Mouse (Mus musculus) ovary, postnatal 36 days (tissue): ENCODE measurements around the gene Tnf.
A peak's percentile ranks its signal among the peaks of the same experiment; 100 is the strongest.
"Not testable (repeated sequence)": the region's sequence is repeated elsewhere in the genome, so short reads cannot be mapped to it uniquely, and the experiment has no call there.

Experiments used
- DNase-seq: peaks from one replicate; pipeline ENCODE4 v3.0.0; 2022; ENCODE audit warnings: low spot score, mixed read lengths

The Tnf gene

GRCm38 (mm10) chr17:35234090-35234489 is 32.3 kb upstream of the Tnf start:
- DNase-seq, result not testable (repeated sequence)

GRCm38 (mm10) chr17:35233114-35233980 is 31.5 kb upstream of the Tnf start, which contains the start of gene Atp6v1g2:
TSS of gene Atp6v1g2 (plus strand) at chr17:35233660.
- peak; percentile 45 for DNase-seq

DNA sequence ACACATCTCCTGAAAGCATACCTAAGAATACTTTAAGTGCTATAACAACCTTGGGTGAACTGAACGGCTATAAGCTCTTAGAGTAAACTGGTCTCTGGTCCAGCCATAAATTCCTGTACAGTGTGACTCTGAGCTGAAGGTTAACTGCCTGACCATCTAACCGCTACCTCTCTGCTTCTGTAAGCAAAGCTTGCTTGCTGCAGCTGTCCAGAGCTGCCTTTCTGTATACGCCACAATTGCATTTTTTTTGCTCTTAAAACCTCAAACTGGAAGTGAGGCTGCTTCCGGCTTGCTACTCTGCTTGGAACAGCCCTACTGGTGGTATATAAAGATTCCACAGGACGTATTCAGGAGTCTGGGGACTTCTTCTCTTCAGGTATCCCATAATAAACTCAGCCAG is 30.9 kb upstream of the Tnf start:
- no peak for DNase-seq

DNA sequence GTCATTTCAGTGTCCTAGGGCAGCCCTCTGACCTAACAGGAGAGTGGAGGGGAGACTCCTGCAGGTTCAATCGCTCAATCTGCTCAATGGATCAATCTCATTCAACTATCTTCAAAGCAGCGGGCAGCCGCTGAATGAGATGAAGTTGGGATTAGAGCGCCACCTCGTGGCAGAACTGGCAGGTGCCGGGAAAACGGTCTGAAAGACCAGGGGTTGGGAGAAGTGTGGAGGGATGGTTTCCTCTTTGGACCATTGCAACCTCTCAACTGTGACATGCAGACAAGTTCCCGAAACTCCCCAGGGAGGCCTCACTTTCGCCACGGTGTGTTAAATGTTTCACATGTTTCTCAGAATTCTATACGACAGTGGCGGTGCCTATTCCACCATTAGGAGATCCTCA is 30.2 kb upstream of the Tnf start:
- DNase-seq, result peak; percentile 81

DNA sequence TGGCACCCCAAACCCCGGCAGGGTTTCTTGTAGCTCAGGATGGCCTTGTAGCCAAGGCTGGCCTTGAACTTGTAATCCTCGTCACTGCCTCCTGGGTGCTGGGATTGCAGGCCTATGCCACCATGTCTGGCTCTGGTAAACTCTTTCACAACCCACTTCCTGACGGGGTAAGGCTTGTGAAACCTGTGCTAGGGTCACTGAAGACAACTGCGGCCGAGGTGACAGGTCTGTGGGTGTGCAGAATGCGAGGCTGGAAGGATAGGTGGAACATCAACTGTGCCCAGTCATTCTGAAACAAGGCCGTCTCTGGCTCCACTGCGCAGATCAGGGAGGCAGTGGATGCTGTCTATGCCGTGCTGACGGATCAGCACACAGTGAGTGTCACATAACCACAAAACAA is 29.2 kb upstream of the Tnf start:
- no peak for DNase-seq

GRCm38 (mm10) chr17:35226561-35227046 is 24.8 kb upstream of the Tnf start:
- no peak for DNase-seq

- no peak for DNase-seq
Observed at GRCm38 (mm10) chr17:35225456-35225855, 23.6 kb upstream of the Tnf start.

- no peak for DNase-seq
Observed at GRCm38 (mm10) chr17:35224641-35225040, 22.8 kb upstream of the Tnf start.

DNA sequence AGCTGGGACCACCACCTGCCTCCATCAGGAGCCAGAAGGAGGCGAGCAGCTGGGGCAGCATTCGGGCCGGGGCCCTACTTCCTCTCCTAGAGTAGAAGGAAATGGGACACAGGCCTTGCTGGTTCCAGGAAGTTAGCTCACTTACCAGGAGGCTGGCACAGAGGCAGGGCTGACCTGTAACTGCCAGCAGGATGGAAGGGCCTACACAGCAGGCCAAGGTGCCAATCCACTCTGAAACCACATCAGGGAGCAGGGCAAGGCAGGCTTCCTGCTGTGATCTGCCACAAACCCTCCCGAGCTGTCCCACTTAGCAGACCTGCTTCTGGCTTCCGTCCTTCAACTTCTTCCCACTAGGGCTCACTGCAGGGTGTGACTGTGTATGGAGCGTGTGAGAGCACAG is 20.5 kb upstream of the Tnf start:
- no peak for DNase-seq

GRCm38 (mm10) chr17:35220156-35220952 is 18.5 kb upstream of the Tnf start, which contains the start of gene Gm16181:
TSS of gene Gm16181 (plus strand) at chr17:35220834.
- no peak for DNase-seq

DNA sequence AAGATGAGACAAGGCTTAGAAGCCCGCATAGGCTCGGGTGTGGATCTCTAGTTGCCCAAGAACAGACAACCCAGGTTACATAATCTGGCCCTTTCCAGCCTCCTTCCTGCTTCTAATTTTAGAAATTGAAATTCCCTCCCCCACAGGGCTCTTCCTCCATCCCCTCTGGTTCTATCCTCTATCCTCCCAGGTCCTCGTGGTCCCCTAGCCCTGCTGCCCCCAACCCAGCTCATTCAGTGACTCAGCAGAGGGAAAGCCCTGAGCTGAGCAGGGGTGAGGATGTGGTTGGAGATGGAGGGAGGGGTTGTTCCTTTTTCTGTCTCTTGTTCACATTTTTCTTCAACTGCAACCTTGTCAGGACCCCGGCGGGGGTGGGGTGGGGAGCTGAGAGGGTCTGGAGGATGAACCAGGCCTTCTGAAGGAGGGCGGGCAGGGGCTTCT is 17.8 kb upstream of the Tnf start:
- no peak for DNase-seq

GRCm38 (mm10) chr17:35218516-35219193 is 16.8 kb upstream of the Tnf start:
- DNase-seq, result no peak

- no peak for DNase-seq
Observed at GRCm38 (mm10) chr17:35213071-35213470, 11.3 kb upstream of the Tnf start.

DNA sequence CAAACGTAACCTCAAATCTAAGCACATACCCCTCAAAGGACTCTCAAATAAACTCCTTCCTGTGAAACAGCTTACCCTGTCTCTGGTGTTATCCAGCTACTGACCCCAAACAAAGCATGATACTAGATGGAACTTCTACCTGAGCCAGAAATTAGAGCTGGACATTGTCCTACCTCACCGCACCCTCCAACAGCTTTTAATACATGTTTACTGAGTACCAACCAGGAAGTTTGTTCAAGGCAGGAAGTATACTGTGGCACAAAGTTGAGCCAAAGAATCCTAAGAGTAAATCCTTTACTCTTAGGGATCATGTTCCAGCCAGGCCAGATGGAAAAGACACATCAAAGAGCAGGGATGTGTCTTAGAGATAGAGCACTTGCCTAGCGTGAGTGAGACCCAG is 8.8 kb upstream of the Tnf start:
- no peak for DNase-seq

- no peak for DNase-seq
Observed at GRCm38 (mm10) chr17:35209785-35210535, 8.2 kb upstream of the Tnf start.

GRCm38 (mm10) chr17:35205380-35205769 is 3.6 kb upstream of the Tnf start:
- no peak for DNase-seq

DNA sequence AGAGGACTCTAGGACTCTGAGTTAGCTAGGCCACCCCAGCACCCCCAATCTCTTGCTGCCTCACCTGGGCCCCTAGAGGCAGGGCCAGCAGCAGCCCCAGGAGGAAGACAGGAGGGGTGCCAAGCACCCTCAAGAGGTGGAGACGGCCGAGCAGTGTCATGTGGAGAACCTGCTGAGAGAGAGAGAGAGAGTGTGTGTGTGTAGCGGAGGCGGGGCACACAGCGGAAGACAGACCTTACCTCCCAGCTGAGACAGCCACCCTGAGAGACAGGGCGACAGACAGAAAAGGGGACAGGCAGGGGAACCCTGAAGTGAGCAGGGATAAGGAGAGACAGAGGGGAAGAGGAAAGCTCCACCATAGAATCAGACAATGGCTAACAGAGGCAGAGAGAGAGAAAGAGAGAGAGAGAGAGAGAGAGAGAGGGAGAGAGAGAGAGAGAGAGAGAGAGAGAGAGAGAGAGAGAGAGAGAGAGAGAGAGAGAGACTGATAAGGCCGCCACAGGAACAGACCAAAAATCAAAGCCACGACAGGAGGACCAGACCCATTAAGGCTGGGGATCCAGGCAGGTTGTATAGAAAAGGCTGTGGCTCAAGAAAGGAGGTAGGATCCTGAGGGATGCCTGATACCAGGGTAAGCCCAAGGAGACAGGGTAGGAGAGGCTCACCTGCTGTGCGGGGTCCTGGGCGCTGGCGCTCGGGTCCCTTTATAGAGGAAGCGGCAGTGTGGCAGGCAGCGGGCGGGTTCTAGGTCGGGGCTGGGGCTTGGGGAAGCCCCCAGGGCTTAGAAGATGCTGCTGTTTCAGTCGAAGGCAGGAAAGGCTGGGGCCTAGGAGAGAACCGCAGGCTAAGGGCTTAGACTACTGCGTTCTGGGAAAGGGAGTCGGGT is 2.9 kb upstream of the Tnf start, which contains the start of gene Lta:
TSS of gene Lta (minus strand) at position 858 of the 886 bp plus-strand sequence.
- DNase-seq, result no peak

- DNase-seq, result no peak
Observed at GRCm38 (mm10) chr17:35202442-35202841, 635 bp upstream of the Tnf start.

DNA sequence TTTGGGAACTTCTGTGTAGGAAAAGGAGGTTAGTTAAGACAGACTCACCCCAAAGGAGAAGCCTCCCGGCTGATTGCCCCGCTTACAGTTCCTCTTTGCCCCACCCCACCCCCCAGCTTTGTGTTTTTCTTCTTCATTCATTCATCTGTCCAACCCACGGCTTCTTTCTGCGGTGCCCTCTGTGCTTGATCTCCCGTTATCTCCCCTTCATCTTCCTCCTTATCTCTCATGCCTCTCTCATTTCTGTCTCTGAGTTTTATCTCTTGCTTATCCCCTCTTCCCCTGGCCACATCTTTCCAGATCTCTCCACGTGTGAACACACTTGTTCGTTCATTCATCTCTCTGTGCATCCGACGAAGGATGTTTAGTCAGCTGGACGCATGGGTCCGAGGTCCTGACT is 679 bp downstream of the Tnf start:
- no peak for DNase-seq

GRCm38 (mm10) chr17:35200398-35200797 is 1.4 kb downstream of the Tnf start:
- DNase-seq, result no peak
